Mouse (Mus musculus) liver, postnatal 0 days (tissue): ENCODE results near the gene Mocs2.

Source experiments
- CTCF ChIP-seq: sonication (generic); IDR thresholded peaks from 2 replicates; pipeline ENCODE4 v1.5.1; 2016; ENCODE audit warnings: antibody characterized with exemption, low read depth
- EP300 ChIP-seq: IDR thresholded peaks from 2 replicates; pipeline ENCODE4 v1.6.1; 2016; ENCODE audit warnings: antibody characterized with exemption, low read depth, mild to moderate bottlenecking

- TF ChIP-seq EP300 (no peak), CTCF (no peak)
These were observed 37.7 kb downstream of the Mocs2 start for GRCm38 (mm10) chr13:114855573-114856268.
